Mouse (Mus musculus) urinary bladder, adult 2 months (tissue): ENCODE results near the gene Gm17657. TPM values are rescaled to one million over a fixed set of nuclear protein-coding genes. Genes with fewer than 3 reads are reported as not detected.
"Not testable (repeated sequence)": the region's sequence is repeated elsewhere in the genome, so short reads cannot be mapped to it uniquely, and the experiment has no call there.

ENCODE experiments used
- DNase-seq: peaks from one replicate; pipeline ENCODE4 v3.0.0; 2022; ENCODE audit warnings: low spot score
- polyA plus RNA-seq: library from polyadenylated mRNA; depleted of rRNA; stranded (reverse); fragments of >200 nt; gene quantifications from 2 replicates; pipeline ENCODE4 v1.2.3, GENCODE M21; 2012

Gene Gm17657
- polyA plus RNA-seq, 1 experiment, result not detected

DNA sequence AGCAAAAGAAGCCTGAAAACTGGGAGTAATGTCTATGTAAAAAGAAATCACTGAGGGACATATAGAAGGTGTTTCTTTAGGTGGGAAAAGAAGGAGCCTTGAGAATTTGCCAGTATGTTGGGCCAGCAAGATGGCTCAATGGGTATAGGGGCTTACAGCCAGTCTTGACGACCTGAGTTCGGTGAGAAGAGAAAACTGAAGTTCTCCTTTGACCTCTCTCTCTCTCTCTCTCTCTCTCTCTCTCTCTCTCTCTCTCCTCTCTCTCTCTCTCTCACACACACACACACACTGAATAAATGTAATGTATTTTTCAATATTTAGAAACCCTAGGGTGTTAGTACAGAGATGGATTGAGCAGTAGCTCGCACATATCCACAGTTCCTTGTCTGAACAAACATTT, 944 bp downstream of the Gm17657 start:
- no peak for DNase-seq

DNA sequence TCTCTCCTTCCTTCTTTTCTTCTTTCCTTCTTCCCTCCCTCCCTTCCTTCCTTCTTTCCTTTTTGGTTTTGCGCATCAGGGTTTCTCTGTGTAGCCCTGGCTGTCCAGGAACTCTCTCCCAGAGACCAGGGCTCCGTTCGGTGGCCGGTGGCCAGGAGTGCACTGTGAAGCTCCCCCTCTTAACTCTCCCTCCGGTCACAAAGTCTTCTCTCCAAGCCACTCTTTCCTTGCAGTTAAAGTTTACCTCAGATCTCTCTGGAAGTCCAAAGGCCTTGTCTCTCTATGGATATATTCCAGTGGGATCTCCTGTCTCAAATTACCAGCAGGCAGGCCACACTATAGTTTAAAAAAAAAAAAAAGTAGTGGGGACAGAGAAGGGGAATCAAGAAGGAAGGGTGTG, 4.2 kb downstream of the Gm17657 start:
- DNase-seq, result no peak

GRCm38 (mm10) chr17:29544064-29544463, 5.4 kb downstream of the Gm17657 start:
- DNase-seq, result no peak

GRCm38 (mm10) chr17:29542831-29543690, 6.4 kb downstream of the Gm17657 start:
- no peak for DNase-seq

GRCm38 (mm10) chr17:29541419-29541818, 8.0 kb downstream of the Gm17657 start:
- no peak for DNase-seq

- no peak for DNase-seq
These were observed 9.0 kb downstream of the Gm17657 start for GRCm38 (mm10) chr17:29540426-29540825.

GRCm38 (mm10) chr17:29533866-29534265, 15.6 kb downstream of the Gm17657 start:
- DNase-seq, result no peak

- DNase-seq, result no peak
These were observed 17.6 kb downstream of the Gm17657 start for GRCm38 (mm10) chr17:29531757-29532384.

GRCm38 (mm10) chr17:29531278-29531677, 18.2 kb downstream of the Gm17657 start:
- no peak for DNase-seq

- DNase-seq, result no peak
These were observed 18.9 kb downstream of the Gm17657 start for GRCm38 (mm10) chr17:29530508-29530907.

- DNase-seq, result no peak
These were observed 20.8 kb downstream of the Gm17657 start for GRCm38 (mm10) chr17:29528568-29529187.

DNA sequence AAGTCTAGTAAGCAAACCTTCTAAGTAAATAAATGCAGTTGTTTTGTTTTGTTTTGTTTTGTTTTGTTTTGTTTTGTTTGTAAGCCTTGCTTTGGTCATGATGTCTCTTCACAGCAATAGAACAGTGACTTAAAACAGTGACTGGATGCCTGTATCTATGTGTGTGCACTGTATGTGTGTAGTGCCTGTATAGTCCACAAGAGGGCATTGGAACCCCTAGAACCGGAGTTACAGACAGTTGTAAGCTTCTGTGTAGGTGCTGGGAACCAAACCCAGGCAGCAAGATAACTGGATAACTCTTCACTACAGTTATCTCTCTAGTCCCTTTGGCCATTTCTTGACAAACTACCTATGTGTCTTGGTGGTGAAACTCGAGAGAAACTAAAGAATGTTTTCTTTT, 23.8 kb downstream of the Gm17657 start:
- no peak for DNase-seq

GRCm38 (mm10) chr17:29519731-29520130, 29.7 kb downstream of the Gm17657 start:
- DNase-seq, result no peak

- not testable (repeated sequence) for DNase-seq
These were observed 30.8 kb downstream of the Gm17657 start for GRCm38 (mm10) chr17:29518665-29519064.

DNA sequence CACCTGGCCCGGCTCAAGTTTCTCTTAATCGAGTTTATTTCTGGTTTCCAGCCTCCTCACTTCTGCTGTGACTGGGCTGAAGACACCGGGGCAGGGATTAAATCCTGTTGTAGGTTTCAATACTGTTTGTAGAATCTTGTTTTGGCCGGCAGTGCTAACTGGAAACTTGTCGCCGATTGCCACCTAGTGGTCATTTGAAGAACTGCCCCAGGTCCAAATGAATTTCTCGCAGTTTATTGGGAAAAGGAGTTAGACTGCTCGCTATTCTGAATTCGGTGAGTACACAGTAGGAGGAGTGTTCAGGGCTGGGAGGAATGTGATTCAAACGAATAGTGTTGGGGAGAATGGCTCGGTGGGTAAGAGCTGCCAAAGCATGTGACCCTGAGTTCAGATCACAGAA, 35.0 kb downstream of the Gm17657 start:
- DNase-seq, result peak; percentile 39

DNA sequence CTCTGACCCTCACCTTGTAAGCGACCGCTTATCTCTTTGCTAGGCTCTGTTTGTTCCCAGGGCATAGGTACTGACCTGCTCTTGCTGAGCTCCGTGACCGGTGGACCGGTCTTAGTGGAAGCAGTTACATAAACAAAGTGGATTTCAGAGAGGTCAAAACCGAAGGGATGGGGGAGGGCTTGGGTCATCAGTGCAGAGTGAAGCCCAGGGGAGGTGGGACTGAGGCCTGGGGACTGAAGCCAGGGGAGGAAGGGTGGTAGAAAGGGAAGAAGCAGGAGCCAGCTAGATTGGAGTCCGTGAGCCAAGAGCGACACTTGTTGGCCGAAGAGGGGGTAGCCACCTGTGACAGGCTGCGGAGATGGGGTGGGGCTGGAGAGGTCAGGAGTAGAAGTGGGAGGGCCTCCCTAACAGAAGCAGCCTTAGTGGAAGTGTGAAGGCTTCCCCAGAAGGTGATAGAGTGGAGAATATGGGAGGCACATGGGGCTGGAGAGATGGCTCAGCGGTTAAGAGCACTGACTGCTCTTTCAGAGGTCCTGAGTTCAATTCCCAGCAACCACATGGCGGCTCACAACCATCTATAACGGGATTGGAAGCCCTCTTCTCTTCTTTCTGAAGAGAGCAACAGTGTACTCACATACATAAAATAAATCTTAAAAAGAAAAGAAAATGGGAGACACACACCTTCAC, 36.3 kb downstream of the Gm17657 start:
- DNase-seq, result peak; percentile 38

DNA sequence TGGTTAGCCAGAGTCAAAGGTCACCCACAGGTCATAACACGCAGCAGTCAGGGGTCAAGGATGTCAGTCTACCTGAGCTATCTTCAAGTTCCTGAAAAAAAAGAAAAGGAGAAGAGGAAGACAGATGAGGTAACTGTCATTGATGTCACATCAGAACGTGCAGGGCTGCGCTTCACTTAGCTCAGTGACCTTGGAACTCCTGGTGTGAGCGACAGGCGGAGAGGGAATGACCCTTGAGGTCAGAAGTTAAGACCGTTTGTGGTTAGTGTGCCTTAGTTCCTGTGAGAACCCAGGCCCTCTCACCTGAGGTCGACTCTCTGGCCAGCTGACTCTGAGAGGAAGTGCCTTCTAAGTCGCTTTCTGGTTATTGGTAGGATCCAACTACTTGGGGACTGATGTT, 38.7 kb downstream of the Gm17657 start:
- DNase-seq, result no peak

DNA sequence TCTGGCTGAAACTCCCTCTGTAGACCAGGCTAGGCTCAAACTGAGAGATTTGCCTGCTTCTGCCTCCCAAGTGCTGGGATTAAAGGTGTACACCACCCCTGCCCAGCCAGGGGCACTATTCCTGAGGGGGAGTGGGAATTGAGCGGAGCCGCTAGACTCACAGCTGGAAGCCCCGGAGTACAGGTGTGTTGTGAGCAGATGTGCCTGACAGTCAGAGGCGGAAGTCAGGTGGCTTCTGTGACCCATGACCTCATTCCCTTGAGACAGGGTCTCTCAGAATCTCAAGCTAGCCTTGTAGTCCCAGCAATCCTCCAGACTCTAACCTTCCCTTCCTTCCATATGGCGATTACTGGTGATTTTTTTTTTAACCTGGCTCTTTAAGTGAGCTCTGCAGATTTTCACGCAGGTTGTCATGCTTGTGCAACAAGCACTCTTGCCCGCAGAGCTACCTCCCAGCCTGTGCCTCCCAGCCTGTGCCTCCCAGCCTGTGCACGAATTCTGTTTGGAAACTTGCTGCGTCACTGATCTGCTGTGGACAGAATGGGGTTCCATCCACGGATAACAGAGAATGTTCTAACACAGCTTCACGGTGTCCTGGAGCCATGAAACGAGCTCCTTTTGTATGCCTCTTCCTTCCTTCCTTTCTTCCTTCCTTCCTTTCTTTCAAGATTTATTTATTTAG, 40.4 kb downstream of the Gm17657 start:
- no peak for DNase-seq

DNA sequence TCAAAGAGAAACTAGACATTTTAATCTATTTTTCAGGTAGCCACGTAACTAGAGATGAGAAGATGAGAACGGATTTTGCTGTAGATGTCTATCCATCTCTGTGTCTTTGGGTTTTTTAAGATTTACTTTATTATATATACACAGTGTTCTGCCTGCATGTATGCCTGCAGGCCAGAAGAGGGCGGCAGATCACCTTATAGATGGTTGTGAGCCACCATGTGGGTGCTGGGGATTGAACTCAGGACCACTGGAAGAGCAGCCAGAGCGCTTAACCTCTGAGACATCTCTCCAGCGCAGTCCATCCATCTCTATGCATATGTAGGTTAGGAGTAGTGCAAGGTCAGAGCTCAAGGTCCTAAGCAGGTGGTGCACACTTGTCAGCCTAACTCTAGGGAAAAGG, 45.7 kb downstream of the Gm17657 start:
- no peak for DNase-seq

- DNase-seq, result no peak
These were observed 46.5 kb downstream of the Gm17657 start for GRCm38 (mm10) chr17:29502669-29503665.
